25 mouse cellular contexts compared by ENCODE assay signal in the genomic region with DNA sequence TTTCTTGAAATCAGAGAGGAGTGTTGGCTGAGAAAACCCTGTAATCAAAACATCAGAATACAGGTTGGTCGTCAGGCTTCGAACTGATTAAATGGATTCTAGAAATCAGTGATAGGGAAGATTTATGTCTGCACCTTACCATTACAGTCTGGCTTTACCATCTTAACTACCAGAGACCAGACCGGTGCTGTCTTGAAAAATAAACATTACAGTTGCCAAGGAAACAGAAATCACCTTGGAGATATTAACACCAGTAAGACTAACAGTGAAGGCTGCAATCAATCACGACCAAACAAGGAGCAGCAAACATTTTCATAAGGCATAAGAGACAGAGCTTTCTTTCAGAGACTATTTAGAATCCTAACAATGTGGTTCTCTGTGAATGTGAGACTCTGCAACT.
DNase-seq lines count a peak whose midpoint lies in the region; ATAC-seq and TF ChIP-seq lines count a peak whose summit lies in the region.
"Had no signal": no experiment of that assay in that cellular context is flagged by ENCODE, and none has a peak within 500 bp of the region (broad histone marks: within the 10 kb centered on the region; RNA-seq: fewer than 3 reads in every experiment).

No protein-coding gene starts in this region.

- no peaks in the 10 kb centered on the region for H3K27me3 ChIP-seq in forebrain, embryonic 14.5 days (replicated peaks; ENCODE audit: control insufficient read depth, insufficient read depth, low read length)
- peaks cover 2% of the 10 kb centered on the region; the same call in 1 of the 2 replicates for H3K27me3 ChIP-seq in forebrain, embryonic 10.5 days (ENCODE audit: poor library complexity, severe bottlenecking)
- H3K27me3 ChIP-seq in midbrain, embryonic 14.5 days (ENCODE audit: control insufficient read depth, insufficient read depth, low read length) = no peaks in the 10 kb centered on the region
- no peaks in the 10 kb centered on the region for H3K27me3 ChIP-seq in midbrain, embryonic 13.5 days
- no peaks in the 10 kb centered on the region for H3K27me3 ChIP-seq in midbrain, postnatal 0 days (ENCODE audit: insufficient read depth, low read length)
- H3K27me3 ChIP-seq: forebrain, embryonic 12.5 days; heart, embryonic 12.5 days had no signal

- H3K4me3 ChIP-seq in forebrain, embryonic 14.5 days (ENCODE audit: low read depth, low read length) = no peak overlapping the region
- H3K4me3 ChIP-seq in forebrain, embryonic 10.5 days = no peak overlapping the region
- no peak overlapping the region for H3K4me3 ChIP-seq in midbrain, embryonic 14.5 days (replicated peaks; ENCODE audit: low read depth, low read length)
- H3K4me3 ChIP-seq in midbrain, embryonic 13.5 days (replicated peaks) = no peak overlapping the region
- no peak overlapping the region for H3K4me3 ChIP-seq in midbrain, postnatal 0 days (ENCODE audit: low read depth, low read length)
- H3K4me3 ChIP-seq: erythroblast, embryonic 14.5 days; forebrain, embryonic 12.5 days; gastrocnemius, adult 2 months; heart, adult 2 months; heart, embryonic 12.5 days had no signal

- H3K9me3 ChIP-seq in forebrain, embryonic 14.5 days (replicated peaks; ENCODE audit: control insufficient read depth, low read length) = no peaks in the 10 kb centered on the region
- no peaks in the 10 kb centered on the region for H3K9me3 ChIP-seq in forebrain, embryonic 10.5 days
- H3K9me3 ChIP-seq in midbrain, embryonic 14.5 days (ENCODE audit: control insufficient read depth, low read length) = no peaks in the 10 kb centered on the region
- H3K9me3 ChIP-seq in midbrain, embryonic 13.5 days = no peaks in the 10 kb centered on the region
- no peaks in the 10 kb centered on the region for H3K9me3 ChIP-seq in midbrain, postnatal 0 days (ENCODE audit: low read length)
- H3K9me3 ChIP-seq: forebrain, embryonic 12.5 days had no signal

- no peaks in the 10 kb centered on the region for H3K4me1 ChIP-seq in forebrain, embryonic 14.5 days (ENCODE audit: control insufficient read depth, insufficient read depth, low read length)
- peaks cover 9% of the 10 kb centered on the region for H3K4me1 ChIP-seq in forebrain, embryonic 10.5 days
- no peaks in the 10 kb centered on the region for H3K4me1 ChIP-seq in midbrain, embryonic 14.5 days (ENCODE audit: control insufficient read depth, insufficient read depth, low read length)
- H3K4me1 ChIP-seq in midbrain, embryonic 13.5 days (replicated peaks) = peaks cover 6% of the 10 kb centered on the region
- no peaks in the 10 kb centered on the region for H3K4me1 ChIP-seq in midbrain, postnatal 0 days (ENCODE audit: insufficient read depth, low read length)
- H3K4me1 ChIP-seq: heart, embryonic 12.5 days had no signal

- no peaks in the 10 kb centered on the region for H3K36me3 ChIP-seq in forebrain, embryonic 14.5 days (ENCODE audit: control insufficient read depth, insufficient read depth, low read length)
- H3K36me3 ChIP-seq in forebrain, embryonic 10.5 days (replicated peaks) = no peaks in the 10 kb centered on the region
- no peaks in the 10 kb centered on the region for H3K36me3 ChIP-seq in midbrain, embryonic 14.5 days (ENCODE audit: control insufficient read depth, insufficient read depth, low read length)
- no peaks in the 10 kb centered on the region for H3K36me3 ChIP-seq in midbrain, embryonic 13.5 days
- H3K36me3 ChIP-seq in midbrain, postnatal 0 days (ENCODE audit: insufficient read depth, low read length) = no peaks in the 10 kb centered on the region
- H3K36me3 ChIP-seq: forebrain, embryonic 12.5 days; heart, embryonic 12.5 days had no signal

- ATAC-seq in forebrain, embryonic 14.5 days = no peak
- no peak for ATAC-seq in midbrain, embryonic 14.5 days (ENCODE audit: low FRiP score, low TSS enrichment)
- no peak for ATAC-seq in midbrain, embryonic 13.5 days
- ATAC-seq in midbrain, postnatal 0 days (ENCODE audit: low FRiP score) = no peak
- ATAC-seq: CD4-positive, CD25-positive, alpha-beta regulatory T cell, adult 4 months; inflammation-experienced regulatory T-cells, adult 6 months had no signal

- TF ChIP-seq CTCF in midbrain, postnatal 0 days (IDR thresholded peaks at IDR 0.05) = no peak

- intact Hi-C loops in heart, postnatal 36 days (cut with DNase I) = no loop called here

- peak; percentile 35 for DNase-seq in forebrain, embryonic 14.5 days (ENCODE audit: low spot score)
- DNase-seq in forebrain, embryonic 10.5 days (ENCODE audit: extremely low spot score, low spot score) = no peak
- peak; percentile 20 for DNase-seq in midbrain, embryonic 14.5 days
- peak; percentile 5 for DNase-seq in embryo, embryonic 11.5 days (ENCODE audit: low read depth, low spot score)
- peak; percentile 33 for DNase-seq in midbrain, postnatal 0 days (ENCODE audit: low spot score)
- DNase-seq in heart, postnatal 36 days = no peak
- DNase-seq: adrenal gland, postnatal 14 days; cerebellum, adult 11-12 months; cerebellum, adult 9-11 months; gastrocnemius, adult 2 months; heart, adult 2 months; kidney, adult 11 months; kidney, postnatal 14 days; liver; lung, adult 2 months; lung, postnatal 10 days; thymus, postnatal 4 days had no signal

- 73% methylated on average over 4 of the region's 4 CpGs for WGBS in forebrain, embryonic 14.5 days
- 87% methylated on average over 4 of the region's 4 CpGs for WGBS in forebrain, embryonic 10.5 days
- 67% methylated on average over 4 of the region's 4 CpGs for WGBS in midbrain, embryonic 14.5 days
- WGBS in midbrain, embryonic 13.5 days = 67% methylated on average over 4 of the region's 4 CpGs
- 47% methylated on average over 4 of the region's 4 CpGs for WGBS in midbrain, postnatal 0 days

- no peak overlapping the region for H3K27ac ChIP-seq in forebrain, embryonic 14.5 days (ENCODE audit: low read depth, low read length)
- no peak overlapping the region for H3K27ac ChIP-seq in forebrain, embryonic 10.5 days
- no peak overlapping the region for H3K27ac ChIP-seq in midbrain, embryonic 14.5 days (replicated peaks; ENCODE audit: low read depth, low read length)
- H3K27ac ChIP-seq in midbrain, embryonic 13.5 days = no peak overlapping the region
- no peak overlapping the region for H3K27ac ChIP-seq in midbrain, postnatal 0 days (ENCODE audit: low read depth, low read length)
- H3K27ac ChIP-seq: forebrain, embryonic 12.5 days; gastrocnemius, adult 2 months; heart, adult 2 months; liver, embryonic 14.5 days; macrophage had no signal

- no peak overlapping the region for H3K9ac ChIP-seq in forebrain, embryonic 14.5 days (ENCODE audit: low read length)
- H3K9ac ChIP-seq in midbrain, embryonic 14.5 days (replicated peaks; ENCODE audit: low read length) = no peak overlapping the region
- no peak overlapping the region for H3K9ac ChIP-seq in midbrain, embryonic 13.5 days (replicated peaks)
- no peak overlapping the region for H3K9ac ChIP-seq in midbrain, postnatal 0 days (replicated peaks; ENCODE audit: low read length, poor library complexity, severe bottlenecking)
- H3K9ac ChIP-seq: forebrain, embryonic 12.5 days; heart, embryonic 12.5 days; liver, embryonic 14.5 days had no signal

- no peak overlapping the region for H3K4me2 ChIP-seq in forebrain, embryonic 14.5 days (ENCODE audit: low read length)
- no peak overlapping the region for H3K4me2 ChIP-seq in midbrain, embryonic 14.5 days (ENCODE audit: low read length)
- H3K4me2 ChIP-seq in midbrain, embryonic 13.5 days (replicated peaks) = no peak overlapping the region
- H3K4me2 ChIP-seq in midbrain, postnatal 0 days (ENCODE audit: low read depth, low read length, poor library complexity, severe bottlenecking) = no peak overlapping the region
- H3K4me2 ChIP-seq: forebrain, embryonic 12.5 days; heart, embryonic 12.5 days had no signal

Comparison
In these comparisons a context has a peak if more than half of its experiments do, and no peak if none do; other contexts are left out.
1. DNase-seq: peak in forebrain, embryonic 14.5 days (single experiment), midbrain, embryonic 14.5 days (single experiment), embryo, embryonic 11.5 days (single experiment) and midbrain, postnatal 0 days (single experiment); none in forebrain, embryonic 10.5 days (single experiment) and heart, postnatal 36 days (0 of 2).